Mouse (Mus musculus) neural tube, embryonic 14.5 days (tissue): ENCODE results near the gene Caskin2. TPM values are rescaled to one million over a fixed set of nuclear protein-coding genes. Genes with fewer than 3 reads are reported as not detected.

Experiments
- ATAC-seq: fragments of 200-750 bp; cut with Nextera tagmentation; 2 replicates; pipeline ENCODE4 v1.8.0; 2017; ENCODE audit warnings: low read depth, mild to moderate bottlenecking, moderate TSS enrichment, moderate library complexity
- H3K27ac ChIP-seq: fragments of 300-500 bp; sonication (generic); 2 replicates; pipeline ENCODE4 v1.5.1; 2014; ENCODE audit warnings: low read depth, mild to moderate bottlenecking, control low read depth, low read length, moderate library complexity, mixed read lengths
- H3K27me3 ChIP-seq: fragments of 300-500 bp; sonication (generic); 2 replicates; pipeline ENCODE4 v1.6.1; 2014; ENCODE audit warnings: low read length; ENCODE audit not compliant: control insufficient read depth, insufficient read depth
- H3K36me3 ChIP-seq: fragments of 300-500 bp; sonication (generic); 2 replicates; pipeline ENCODE4 v1.6.1; 2014; ENCODE audit warnings: low read length, mixed read lengths; ENCODE audit not compliant: control insufficient read depth, insufficient read depth
- H3K4me1 ChIP-seq: fragments of 300-500 bp; sonication (generic); 2 replicates; pipeline ENCODE4 v1.6.1; 2014; ENCODE audit warnings: low read length; ENCODE audit not compliant: control insufficient read depth, insufficient read depth
- H3K4me2 ChIP-seq: fragments of 300-500 bp; sonication (generic); 2 replicates; pipeline ENCODE4 v1.6.1; 2014; ENCODE audit warnings: mild to moderate bottlenecking, low read depth, low read length, control low read depth
- H3K4me3 ChIP-seq: fragments of 300-500 bp; sonication (generic); 2 replicates; pipeline ENCODE4 v1.5.1; 2014; ENCODE audit warnings: low read depth, low read length, control low read depth, mixed read lengths
- H3K9ac ChIP-seq: fragments of 300-500 bp; sonication (generic); replicated peaks from 2 replicates; pipeline ENCODE4 v1.6.1; 2014; ENCODE audit warnings: low read depth, mild to moderate bottlenecking, control low read depth, low read length, mixed read lengths
- H3K9me3 ChIP-seq: fragments of 300-500 bp; sonication (generic); 2 replicates; pipeline ENCODE4 v1.6.1; 2016; ENCODE audit warnings: low read length; ENCODE audit not compliant: control insufficient read depth
- WGBS: fragments of 180-500 bp; shearing (Covaris S2); extraction: QIAGEN DNeasy Blood & Tissue Kit; methylation state at CpG from one replicate; pipeline ENCODE4 v1.1.7; 2014; 5-methylcytosine and 5-hydroxymethylcytosine counted together
- polyA plus RNA-seq: library from polyadenylated mRNA; unstranded; fragments of >200 nt; fragmentation: Nextera tagmentation; extraction: Ambion mirVana; gene quantifications from 2 replicates; pipeline ENCODE4 v1.2.1, GENCODE M21; 2014

The Caskin2 gene
- polyA plus RNA-seq, 1 experiment from 2014 or later = 9.5 TPM

DNA sequence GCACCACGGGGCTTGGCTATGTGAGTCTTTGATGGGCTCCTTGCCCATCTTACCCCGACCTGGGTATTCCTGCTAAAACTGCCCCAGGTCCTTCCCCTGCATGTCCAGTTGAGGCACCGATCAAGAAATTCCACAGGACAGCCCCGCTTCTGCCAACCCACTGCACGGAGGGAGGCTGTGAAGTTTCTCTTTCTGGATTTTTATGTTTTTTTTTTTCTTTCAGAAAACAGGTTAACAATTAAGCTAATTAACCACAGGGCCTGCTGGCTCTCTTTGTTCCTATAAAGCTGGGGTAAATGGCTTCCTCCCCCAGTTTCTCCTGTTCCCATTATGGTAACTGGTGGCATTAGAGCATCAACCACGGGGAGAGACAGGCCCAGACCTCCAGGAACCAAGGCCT lies 20.6 kb upstream of the Caskin2 start:
- Histone ChIP-seq H3K9ac (no peak overlapping the region), H3K4me1 (peaks cover 3% of the 10 kb centered on the region; the same call in 1 of the 2 replicates), H3K4me2 (no peak overlapping the region), H3K27ac (no peak overlapping the region), H3K4me3 (no peak overlapping the region), H3K27me3 (no peaks in the 10 kb centered on the region), H3K9me3 (no peaks in the 10 kb centered on the region), H3K36me3 (no peaks in the 10 kb centered on the region)
- WGBS = 40% methylated on average over 6 of the region's 6 CpGs
- ATAC-seq = no peak

DNA sequence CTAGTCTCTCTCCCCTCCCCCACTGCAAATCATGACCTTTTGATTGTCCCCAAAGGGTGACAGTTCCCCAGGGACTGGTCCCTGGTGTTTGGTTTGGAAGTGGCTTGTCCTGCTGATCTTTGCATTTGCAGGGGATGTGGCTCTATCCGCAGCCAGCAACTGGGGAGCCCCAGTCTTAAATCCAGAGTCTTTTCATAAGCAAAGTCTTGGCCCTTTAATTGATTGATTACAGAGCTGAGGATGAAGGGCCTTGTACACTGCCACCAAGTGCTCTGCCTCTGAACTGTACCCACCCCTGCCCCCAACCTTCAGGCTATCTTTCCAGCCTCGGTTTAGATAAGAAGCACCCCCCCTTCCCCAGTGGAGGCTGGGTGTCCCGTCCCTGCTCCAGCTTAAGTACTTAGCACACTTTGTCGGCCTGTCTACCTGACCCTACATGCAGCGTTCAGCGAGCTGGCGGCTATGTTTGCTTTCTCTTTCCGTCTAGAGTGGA lies 19.6 kb upstream of the Caskin2 start:
- H3K27ac ChIP-seq = no peak overlapping the region
- no peaks in the 10 kb centered on the region for H3K36me3 ChIP-seq
- H3K4me1 ChIP-seq = peaks cover 3% of the 10 kb centered on the region; the same call in 1 of the 2 replicates
- H3K27me3 ChIP-seq = no peaks in the 10 kb centered on the region
- ATAC-seq = no peak
- no peak overlapping the region for H3K9ac ChIP-seq
- 15% methylated on average over 8 of the region's 8 CpGs for WGBS
- no peak overlapping the region for H3K4me3 ChIP-seq
- H3K9me3 ChIP-seq = no peaks in the 10 kb centered on the region
- H3K4me2 ChIP-seq = no peak overlapping the region

DNA sequence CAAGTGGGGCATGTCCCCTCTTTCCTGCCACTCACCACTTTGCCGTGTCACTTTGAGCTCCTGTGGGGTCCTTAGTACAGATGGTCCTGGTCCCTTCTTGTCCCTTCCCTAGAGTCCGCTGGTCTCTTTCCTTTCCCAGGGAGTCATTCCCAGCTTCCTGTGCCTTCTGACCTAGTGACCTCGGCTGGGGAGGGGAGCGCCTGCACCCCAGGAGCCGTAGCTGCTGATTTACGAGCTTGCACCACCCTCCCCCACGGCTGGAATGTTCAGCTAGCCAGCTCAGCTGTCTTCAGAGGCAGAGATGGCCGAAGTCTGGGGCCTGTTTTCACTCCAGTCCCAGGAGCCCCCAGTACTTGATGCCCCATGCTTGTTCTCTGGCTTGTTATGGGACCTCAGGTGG lies 19.1 kb upstream of the Caskin2 start:
- Histone ChIP-seq H3K36me3 (no peaks in the 10 kb centered on the region), H3K4me1 (peaks cover 3% of the 10 kb centered on the region; the same call in 1 of the 2 replicates), H3K9ac (no peak overlapping the region), H3K4me3 (no peak overlapping the region), H3K4me2 (no peak overlapping the region), H3K27me3 (no peaks in the 10 kb centered on the region), H3K9me3 (no peaks in the 10 kb centered on the region), H3K27ac (no peak overlapping the region)
- no peak for ATAC-seq
- 4% methylated on average over 8 of the region's 8 CpGs for WGBS

DNA sequence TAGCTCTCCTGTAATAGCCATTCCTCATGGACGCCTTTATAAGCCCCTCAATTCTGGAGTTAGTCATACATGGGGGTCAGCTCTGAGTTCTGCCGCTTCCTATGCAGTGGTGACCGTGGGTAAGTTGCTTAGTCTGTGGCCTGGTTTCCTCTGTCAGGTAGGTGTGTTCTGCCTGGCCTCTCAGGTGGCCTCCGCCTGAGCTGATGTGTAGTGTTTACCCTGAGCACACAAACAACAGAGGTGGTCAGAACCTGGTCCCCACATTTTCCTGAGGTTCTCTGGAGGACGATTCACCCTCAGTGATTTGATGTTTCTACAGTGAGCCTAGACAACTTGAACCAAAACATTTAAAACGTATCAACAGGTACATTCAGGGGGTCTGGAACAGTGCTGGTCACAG lies 18.6 kb upstream of the Caskin2 start:
- Histone ChIP-seq H3K9ac (no peak overlapping the region), H3K4me3 (no peak overlapping the region), H3K27ac (no peak overlapping the region), H3K4me1 (peaks cover 3% of the 10 kb centered on the region; the same call in 1 of the 2 replicates), H3K4me2 (no peak overlapping the region), H3K36me3 (no peaks in the 10 kb centered on the region), H3K27me3 (no peaks in the 10 kb centered on the region), H3K9me3 (no peaks in the 10 kb centered on the region)
- WGBS = 58% methylated on average over 6 of the region's 6 CpGs
- no peak for ATAC-seq

DNA sequence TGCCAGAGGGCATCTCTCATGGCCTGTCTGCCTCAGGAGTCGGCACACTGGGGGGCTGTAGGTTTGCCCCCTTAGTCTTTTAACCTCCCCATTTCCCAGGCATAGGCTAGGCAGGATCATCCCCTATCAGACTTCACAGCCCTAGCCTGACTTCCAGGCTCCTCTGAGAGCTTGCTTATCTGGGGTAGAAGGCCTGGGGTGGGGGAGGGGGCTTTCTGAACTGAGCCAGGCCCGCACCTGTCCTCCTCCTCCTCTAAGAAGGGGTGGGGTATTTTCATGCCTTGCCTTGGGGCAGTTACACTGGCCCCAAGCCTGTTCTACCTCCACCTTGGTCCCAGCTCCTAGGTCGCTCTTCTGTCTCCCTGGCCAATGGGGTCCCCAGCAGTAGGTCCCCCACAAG lies 18.1 kb upstream of the Caskin2 start:
- WGBS = 48% methylated on average over 3 of the region's 3 CpGs
- no peak overlapping the region for H3K4me2 ChIP-seq
- H3K4me3 ChIP-seq = no peak overlapping the region
- no peaks in the 10 kb centered on the region for H3K27me3 ChIP-seq
- H3K27ac ChIP-seq = no peak overlapping the region
- ATAC-seq = no peak
- H3K9me3 ChIP-seq = no peaks in the 10 kb centered on the region
- H3K4me1 ChIP-seq = peaks cover 3% of the 10 kb centered on the region; the same call in 1 of the 2 replicates
- H3K36me3 ChIP-seq = no peaks in the 10 kb centered on the region
- no peak overlapping the region for H3K9ac ChIP-seq

DNA sequence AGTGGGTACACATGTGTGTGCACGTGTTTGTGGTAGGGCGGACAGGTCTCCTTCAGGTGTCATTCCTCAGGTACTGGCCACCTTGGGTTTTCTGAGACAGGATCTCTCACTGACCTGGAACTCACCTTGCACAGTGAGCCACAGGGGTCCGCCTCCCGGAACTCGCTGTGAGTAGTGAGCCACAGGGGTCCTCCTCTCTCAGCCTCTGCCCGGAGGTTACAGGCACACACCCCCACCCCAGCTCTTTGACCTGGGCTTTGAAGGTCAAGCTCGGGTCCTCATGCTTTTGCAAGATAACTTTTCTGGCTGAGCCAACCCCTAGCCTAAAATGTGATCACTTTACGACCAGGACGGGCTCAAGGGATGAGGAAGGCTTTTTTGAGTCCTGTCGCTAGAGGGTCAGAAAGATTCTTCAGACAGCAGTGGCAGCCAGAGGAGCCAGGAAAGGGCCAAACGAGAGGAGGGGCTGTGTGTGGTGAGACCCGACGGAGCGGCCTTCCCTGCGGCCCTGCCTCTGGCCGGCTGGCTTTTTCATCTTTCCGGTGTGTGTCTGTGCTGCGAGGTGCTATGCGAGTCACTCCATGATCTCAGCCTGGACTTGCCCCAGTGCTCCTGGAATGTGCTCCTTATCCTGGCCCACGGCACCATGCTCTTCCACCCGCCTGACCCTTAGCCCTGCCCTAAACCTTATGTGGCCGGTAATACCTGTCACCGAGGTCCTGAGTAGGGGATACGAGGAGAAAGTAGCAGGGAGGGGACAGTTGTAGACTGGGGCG lies 17.3 kb upstream of the Caskin2 start:
- 22% methylated on average over 25 of the region's 25 CpGs for WGBS

DNA sequence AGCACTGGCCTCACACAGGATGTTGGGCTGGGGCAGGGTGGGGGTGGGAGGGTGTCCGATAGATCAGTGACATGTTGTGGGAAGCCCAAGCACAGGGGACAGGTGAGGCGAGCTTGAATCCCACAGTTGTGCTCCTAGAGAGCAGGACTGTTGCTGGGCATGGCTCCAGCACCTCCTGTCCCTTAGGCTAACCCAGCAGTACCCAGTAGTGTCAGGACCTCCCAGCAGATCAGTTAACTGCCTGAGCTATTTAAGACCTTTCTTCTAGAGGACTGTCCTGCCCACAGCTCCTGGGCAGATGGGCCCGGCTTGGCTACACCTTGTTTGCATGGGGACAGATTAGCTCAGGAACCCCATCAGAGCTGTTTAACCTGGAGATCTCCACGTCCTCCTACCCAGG lies 15.6 kb upstream of the Caskin2 start:
- Histone ChIP-seq H3K4me3 (no peak overlapping the region), H3K9ac (no peak overlapping the region), H3K27me3 (peaks cover 11% of the 10 kb centered on the region), H3K9me3 (no peaks in the 10 kb centered on the region), H3K27ac (no peak overlapping the region), H3K4me2 (no peak overlapping the region), H3K4me1 (peaks cover 8% of the 10 kb centered on the region; the same call in 1 of the 2 replicates), H3K36me3 (no peaks in the 10 kb centered on the region)
- 64% methylated on average over 4 of the region's 4 CpGs for WGBS
- no peak for ATAC-seq

More for the DNA sequence above, 17.3 kb upstream of the Caskin2 start:
- H3K27ac ChIP-seq = no peak overlapping the region
- ATAC-seq = no peak
- no peak overlapping the region for H3K4me3 ChIP-seq
- H3K4me2 ChIP-seq = no peak overlapping the region
- no peaks in the 10 kb centered on the region for H3K36me3 ChIP-seq
- no peaks in the 10 kb centered on the region for H3K9me3 ChIP-seq
- H3K27me3 ChIP-seq = peaks cover 4% of the 10 kb centered on the region; the same call in 1 of the 2 replicates
- H3K4me1 ChIP-seq = peaks cover 3% of the 10 kb centered on the region; the same call in 1 of the 2 replicates
- no peak overlapping the region for H3K9ac ChIP-seq

DNA sequence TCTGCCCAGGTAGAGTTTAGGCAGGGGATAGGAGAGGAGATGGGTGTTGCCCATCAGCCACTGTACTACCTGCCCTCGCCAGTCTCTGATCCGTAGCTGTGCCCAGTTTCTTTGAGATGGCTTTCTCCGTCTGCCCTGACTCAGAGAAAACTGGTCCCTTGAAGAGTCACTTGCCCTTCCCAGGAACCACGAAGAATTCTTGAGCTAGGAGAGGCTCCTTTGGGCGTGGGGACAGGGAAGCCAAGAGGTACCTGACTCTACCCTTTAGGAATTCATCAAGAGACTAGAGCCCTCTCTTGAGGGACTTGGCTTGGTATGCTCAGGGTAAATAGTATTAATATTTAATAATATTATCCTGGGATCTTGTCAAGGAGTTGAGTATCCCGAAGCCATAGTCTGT lies 14.2 kb upstream of the Caskin2 start:
- H3K36me3 ChIP-seq = 0 out of 2 replicates have a peak, but pooled peaks cover under 1% of the 10 kb centered on the region
- H3K4me3 ChIP-seq = no peak overlapping the region
- no peak overlapping the region for H3K27ac ChIP-seq
- peaks cover 9% of the 10 kb centered on the region; the same call in 1 of the 2 replicates for H3K4me1 ChIP-seq
- peaks cover 11% of the 10 kb centered on the region for H3K27me3 ChIP-seq
- H3K4me2 ChIP-seq = no peak overlapping the region
- WGBS = 87% methylated on average over 6 of the region's 6 CpGs
- H3K9me3 ChIP-seq = no peaks in the 10 kb centered on the region
- no peak for ATAC-seq
- H3K9ac ChIP-seq = no peak overlapping the region

DNA sequence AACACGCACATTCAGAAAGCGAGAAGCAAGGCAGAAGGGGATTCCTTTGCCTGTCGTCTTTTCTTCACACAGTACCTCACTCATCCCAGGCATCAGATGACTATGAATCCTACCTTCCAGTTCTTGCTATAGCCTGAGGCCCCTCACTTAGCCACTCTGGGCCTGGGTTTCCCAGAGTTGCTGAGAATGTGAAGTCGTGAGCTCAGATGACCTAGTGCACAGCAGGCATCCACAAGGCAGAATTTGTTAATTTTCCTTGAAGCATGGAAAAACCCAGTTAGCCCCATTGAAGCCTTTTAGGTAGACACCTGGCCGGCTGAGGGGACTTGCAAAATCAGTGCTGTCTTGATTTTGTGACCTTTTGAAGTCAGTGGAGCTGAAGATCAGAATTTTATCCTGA lies 13.0 kb upstream of the Caskin2 start:
- no peak overlapping the region for H3K9ac ChIP-seq
- peaks cover 11% of the 10 kb centered on the region for H3K27me3 ChIP-seq

More for the DNA sequence above, 13.0 kb upstream of the Caskin2 start:
- Histone ChIP-seq H3K27ac (no peak overlapping the region), H3K4me2 (no peak overlapping the region), H3K4me3 (no peak overlapping the region), H3K9me3 (no peaks in the 10 kb centered on the region), H3K36me3 (peaks cover 12% of the 10 kb centered on the region), H3K4me1 (peaks cover 9% of the 10 kb centered on the region; the same call in 1 of the 2 replicates)
- no peak for ATAC-seq
- 52% methylated on average over 5 of the region's 5 CpGs for WGBS
